Mouse (Mus musculus): ENCODE data around the gene Cacna1i.

Gene Cacna1i

GRCm38 (mm10) chr15:80286851-80287415 is at the start of gene Cacna1i:
TSS of gene Cacna1i (plus strand) at chr15:80287238.
- DNase-seq = peak; percentile 73

GRCm38 (mm10) chr15:80248135-80248534 is 38.9 kb upstream of the Cacna1i start:
- DNase-seq = no peak

- DNase-seq = no peak
Observed at GRCm38 (mm10) chr15:80248596-80248995, 38.4 kb upstream of the Cacna1i start.

- no peak for DNase-seq
Observed at GRCm38 (mm10) chr15:80249672-80250071, 37.4 kb upstream of the Cacna1i start.

- DNase-seq = no peak
Observed at GRCm38 (mm10) chr15:80250586-80250985, 36.5 kb upstream of the Cacna1i start.

- DNase-seq = no peak
Observed at GRCm38 (mm10) chr15:80253530-80253929, 33.5 kb upstream of the Cacna1i start.

- DNase-seq = no peak
Observed at GRCm38 (mm10) chr15:80254207-80254606, 32.8 kb upstream of the Cacna1i start.

GRCm38 (mm10) chr15:80254847-80255645 is 32.0 kb upstream of the Cacna1i start, which contains the start of gene Atf4:
TSS of gene Atf4 (plus strand) at chr15:80255184.
- DNase-seq = peak; percentile 94

- peak; percentile 69 for DNase-seq
Observed at GRCm38 (mm10) chr15:80255646-80256121, 31.4 kb upstream of the Cacna1i start.

GRCm38 (mm10) chr15:80256242-80256641 is 30.8 kb upstream of the Cacna1i start:
- no peak for DNase-seq

- no peak for DNase-seq
Observed at GRCm38 (mm10) chr15:80256656-80257601, 30.1 kb upstream of the Cacna1i start.

- no peak for DNase-seq
Observed at GRCm38 (mm10) chr15:80257602-80258239, 29.3 kb upstream of the Cacna1i start.

- DNase-seq = no peak
Observed at GRCm38 (mm10) chr15:80258240-80259170, 28.5 kb upstream of the Cacna1i start.

GRCm38 (mm10) chr15:80259406-80260045 is 27.5 kb upstream of the Cacna1i start:
- no peak for DNase-seq

- peak; percentile 91 for DNase-seq
Observed at GRCm38 (mm10) chr15:80260677-80261076, 26.4 kb upstream of the Cacna1i start.

- no peak for DNase-seq
Observed at GRCm38 (mm10) chr15:80261100-80261499, 25.9 kb upstream of the Cacna1i start.

- peak; percentile 87 for DNase-seq
Observed at GRCm38 (mm10) chr15:80263610-80264575, 23.1 kb upstream of the Cacna1i start, which contains the start of gene Rps19bp1. TSS of gene Rps19bp1 (minus strand) at chr15:80264315.

- DNase-seq = peak; percentile 85
Observed at GRCm38 (mm10) chr15:80266281-80266680, 20.8 kb upstream of the Cacna1i start.

GRCm38 (mm10) chr15:80271858-80272396 is 15.1 kb upstream of the Cacna1i start:
- DNase-seq = no peak

Data from right cerebral cortex, postnatal 4 days (tissue).